Comparison of ENCODE assay signal across 20 mouse cellular contexts in the genomic region with DNA sequence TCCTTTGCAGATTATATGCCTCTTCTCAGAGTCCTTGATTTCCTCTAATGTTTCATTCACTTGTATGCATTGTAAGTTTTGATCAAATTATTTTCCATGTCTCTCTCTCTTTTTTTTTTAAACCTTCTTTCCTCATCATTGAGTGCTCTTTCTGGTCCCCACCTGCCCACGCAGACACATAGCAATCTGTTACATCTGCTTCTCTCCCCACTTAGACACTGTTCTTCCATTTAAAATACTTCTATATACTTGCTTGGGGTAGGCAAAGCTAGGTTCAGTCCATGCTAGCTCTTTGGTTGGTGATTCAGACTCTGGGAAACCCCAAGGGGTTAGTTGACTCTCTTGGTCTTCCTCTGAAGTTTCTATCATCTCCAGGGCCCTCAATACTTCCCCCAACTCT. TPM values are rescaled to one million over a fixed set of nuclear protein-coding genes. Genes with fewer than 3 reads are reported as not detected.
DNase-seq lines count a peak whose midpoint lies in the region; ATAC-seq lines count a peak whose summit lies in the region.
"Had no signal": no experiment of that assay in that cellular context is flagged by ENCODE, and none has a peak within 500 bp of the region (broad histone marks: within the 10 kb centered on the region; RNA-seq: fewer than 3 reads in every experiment).

No protein-coding gene starts in this region.

- peak; percentile 93 for ATAC-seq in frontal cortex, adult (ENCODE audit: low TSS enrichment)
- ATAC-seq: activated CD4-positive, CD25-positive, alpha-beta regulatory T cell, adult 4 months; forebrain, embryonic 14.5 days; forebrain, postnatal 0 days had no signal

- no peak for DNase-seq in frontal cortex, postnatal 14 days (ENCODE audit: low spot score in 2 of 2)
- DNase-seq in layer of hippocampus, postnatal 36 days, result peak; percentile 26 to 34
- DNase-seq in layer of hippocampus, postnatal 10 days (ENCODE audit: low spot score in 2 of 2), result no peak
- DNase-seq in left cerebral cortex, adult 9 months (ENCODE audit: low spot score in 2 of 2), result peak; percentile 39 to 55
- DNase-seq in left cerebral cortex, postnatal 36 days (ENCODE audit: low spot score in 2 of 2), result no peak
- DNase-seq in cerebellum, adult 9-11 months, result no peak
- DNase-seq: adrenal gland, adult 8-10 months; adrenal gland, postnatal 25 days; cerebellum, adult 18-20 months; cerebellum, adult 9-10 months; cerebellum, postnatal 25 days; forebrain, postnatal 0 days; gastrocnemius, postnatal 10 days; gastrocnemius, postnatal 36 days; heart, adult 2 months; heart, postnatal 14 days; heart, postnatal 4 days had no signal

- intact Hi-C loops in left cerebral cortex, postnatal 36 days (cut with DNase I), result no loop called here

RNA-seq across cellular contexts. Expression of a gene that starts 20.0 kb away (rescaled TPM):
- total RNA-seq in layer of hippocampus, postnatal 36 days (2021), result 10 to 100 TPM; 60.6 to 82.1 TPM
- total RNA-seq in layer of hippocampus, postnatal 10 days (2021), result 10 to 100 TPM; 29.7 to 30.3 TPM
- 10 to 100 TPM; 36.1 to 43.4 TPM for total RNA-seq in left cerebral cortex, postnatal 36 days (2021)

Comparison
In these comparisons a context has a peak if more than half of its experiments do, and no peak if none do; other contexts are left out.
1. DNase-seq: peak in layer of hippocampus, postnatal 36 days (2 of 2) and left cerebral cortex, adult 9 months (2 of 2); none in frontal cortex, postnatal 14 days (0 of 2), layer of hippocampus, postnatal 10 days (0 of 2), left cerebral cortex, postnatal 36 days (0 of 2) and cerebellum, adult 9-11 months (single experiment).